Mouse (Mus musculus) hindbrain, postnatal 0 days (tissue): Measurements from ENCODE around the gene Cdh4. TPM values are rescaled to one million over a fixed set of nuclear protein-coding genes. Genes with fewer than 3 reads are reported as not detected.
A peak's percentile ranks its signal among the peaks of the same experiment; 100 is the strongest.

ENCODE experiments used
- ATAC-seq: fragments of 200-750 bp; cut with Nextera tagmentation; 2 replicates; pipeline ENCODE4 v1.8.0; 2017; ENCODE audit warnings: mild to moderate bottlenecking, moderate TSS enrichment, moderate library complexity
- DNase-seq: peaks from one replicate; pipeline ENCODE4 v3.0.0-alpha.2; 2015; ENCODE audit warnings: low spot score
- H3K27ac ChIP-seq: fragments of 300-500 bp; sonication (generic); 2 replicates; pipeline ENCODE4 v1.5.1; 2014; ENCODE audit warnings: mild to moderate bottlenecking
- H3K27me3 ChIP-seq: fragments of 300-500 bp; sonication (generic); 2 replicates; pipeline ENCODE4 v1.6.1; 2014; ENCODE audit warnings: low read length, mixed read lengths; ENCODE audit not compliant: insufficient read depth
- H3K36me3 ChIP-seq: fragments of 300-500 bp; sonication (generic); 2 replicates; pipeline ENCODE4 v1.6.1; 2014; ENCODE audit warnings: low read length, mixed read lengths; ENCODE audit not compliant: insufficient read depth
- H3K4me1 ChIP-seq: fragments of 300-500 bp; sonication (generic); 2 replicates; pipeline ENCODE4 v1.6.1; 2014; ENCODE audit warnings: antibody characterized with exemption, low read length, mixed read lengths; ENCODE audit not compliant: insufficient read depth
- H3K4me2 ChIP-seq: fragments of 300-500 bp; sonication (generic); 2 replicates; pipeline ENCODE4 v1.6.1; 2014; ENCODE audit warnings: low read depth, mild to moderate bottlenecking, low read length, moderate library complexity, mixed read lengths
- H3K4me3 ChIP-seq: fragments of 300-500 bp; sonication (generic); 2 replicates; pipeline ENCODE4 v1.5.1; 2014; ENCODE audit warnings: low read length
- H3K9ac ChIP-seq: fragments of 300-500 bp; sonication (generic); replicated peaks from 2 replicates; pipeline ENCODE4 v1.6.1; 2014; ENCODE audit warnings: mild to moderate bottlenecking, low read length, moderate library complexity, mixed read lengths
- H3K9me3 ChIP-seq: fragments of 300-500 bp; sonication (generic); 2 replicates; pipeline ENCODE4 v1.6.1; 2016; ENCODE audit warnings: low read length, mixed read lengths
- CTCF ChIP-seq: IDR thresholded peaks from 2 replicates; pipeline ENCODE4 v1.5.1; 2016; ENCODE audit warnings: antibody characterized with exemption, control low read depth, low read depth
- WGBS: fragments of 180-500 bp; shearing (Covaris S2); extraction: QIAGEN DNeasy Blood & Tissue Kit; methylation state at CpG from one replicate; pipeline ENCODE4 v1.1.7; 2014; 5-methylcytosine and 5-hydroxymethylcytosine counted together
- polyA plus RNA-seq: library from polyadenylated mRNA; unstranded; fragments of >200 nt; fragmentation: Nextera tagmentation; extraction: Ambion mirVana; gene quantifications from 2 replicates; pipeline ENCODE4 v1.2.1, GENCODE M21; 2015
- total RNA-seq: library from RNA; depleted of rRNA; stranded (reverse); fragments of >200 nt; gene quantifications from 2 replicates; pipeline ENCODE4 v1.2.3, GENCODE M21; 2014

The Cdh4 gene
- total and polyA plus RNA-seq, 2 experiments from 2014 or later = 42.1 to 66.8 TPM

DNA sequence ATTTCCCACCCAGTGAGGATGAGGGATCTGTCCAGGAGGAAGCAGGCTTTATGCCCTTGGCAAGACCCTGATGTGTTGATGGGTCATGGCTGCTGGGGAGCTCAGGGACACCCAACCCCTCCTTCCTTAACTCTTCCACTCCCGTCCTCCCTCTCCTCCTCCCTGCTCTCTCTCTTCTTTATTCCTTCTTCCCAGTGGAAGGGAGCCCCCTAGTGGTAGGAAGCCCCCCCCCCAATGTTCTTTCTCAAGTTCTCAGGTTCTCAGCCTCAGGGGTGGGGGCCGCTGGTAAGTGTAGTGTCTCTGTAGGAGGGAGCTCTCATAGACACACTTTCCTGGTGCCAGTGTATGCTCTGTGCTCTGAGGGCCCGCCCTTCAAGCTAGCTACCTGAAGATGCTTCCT lies 421.0 kb downstream of the Cdh4 start:
- DNase-seq (no peak), ATAC-seq (peak; percentile 36; the same call in 1 of the 2 replicates)
- Histone ChIP-seq H3K9ac (no peak overlapping the region), H3K27ac (no peak overlapping the region), H3K4me2 (no peak overlapping the region), H3K27me3 (no peaks in the 10 kb centered on the region), H3K9me3 (no peaks in the 10 kb centered on the region), H3K4me1 (no peaks in the 10 kb centered on the region), H3K4me3 (no peak overlapping the region), H3K36me3 (no peaks in the 10 kb centered on the region)
- TF ChIP-seq CTCF = peak; percentile 65
- WGBS = 80% methylated on average over 3 of the region's 3 CpGs

DNA sequence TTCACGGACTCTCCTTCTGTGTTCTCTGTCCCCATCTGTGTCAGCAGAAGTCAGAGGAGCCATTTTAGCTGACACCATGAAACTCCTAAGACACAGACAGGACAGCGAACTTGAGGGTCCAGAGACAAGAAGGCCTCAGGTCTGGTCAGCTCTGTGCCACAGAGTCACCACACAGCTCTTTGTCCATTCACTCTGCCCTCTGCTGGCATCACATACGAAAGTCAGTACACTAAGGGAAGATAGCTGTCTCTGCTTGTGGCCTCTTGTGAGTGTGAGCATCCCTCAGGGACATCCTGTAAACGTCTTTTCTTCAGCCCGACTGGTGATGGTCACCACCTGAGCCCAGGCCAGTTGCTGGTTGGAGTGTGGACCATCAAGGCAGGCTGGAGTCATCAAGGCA lies 422.9 kb downstream of the Cdh4 start:
- no peak overlapping the region for H3K4me3 ChIP-seq
- H3K27ac ChIP-seq = no peak overlapping the region
- ATAC-seq = no peak
- H3K4me2 ChIP-seq = no peak overlapping the region
- peaks cover 5% of the 10 kb centered on the region for H3K4me1 ChIP-seq
- H3K27me3 ChIP-seq = no peaks in the 10 kb centered on the region
- 80% methylated on average over 5 of the region's 5 CpGs for WGBS
- TF ChIP-seq CTCF = peak; percentile 66
- DNase-seq = peak; percentile 47
- no peaks in the 10 kb centered on the region for H3K9me3 ChIP-seq
- H3K9ac ChIP-seq = no peak overlapping the region
- no peaks in the 10 kb centered on the region for H3K36me3 ChIP-seq

DNA sequence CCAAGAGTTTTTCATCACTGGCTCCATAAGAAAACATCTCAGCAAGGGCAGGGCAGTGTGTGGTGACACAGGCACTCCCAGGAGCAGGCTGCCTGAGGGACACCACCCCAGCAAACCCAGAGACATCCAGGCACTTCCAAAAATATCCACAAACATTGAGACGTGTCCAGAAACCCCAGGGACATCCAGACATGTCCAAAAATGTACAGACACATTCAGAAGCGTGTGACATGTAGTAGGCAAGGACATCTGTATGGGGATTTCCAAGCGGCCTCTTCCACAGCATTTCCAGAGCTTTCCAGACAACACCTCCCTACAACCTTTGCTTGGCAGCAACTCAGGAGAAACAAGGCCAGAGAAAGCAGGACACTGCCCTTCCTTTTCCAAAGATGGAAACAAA lies 425.4 kb downstream of the Cdh4 start:
- ATAC-seq (no peak), DNase-seq (no peak)
- Histone ChIP-seq H3K4me1 (peaks cover 6% of the 10 kb centered on the region), H3K27me3 (no peaks in the 10 kb centered on the region), H3K27ac (no peak overlapping the region), H3K9me3 (no peaks in the 10 kb centered on the region), H3K4me3 (no peak overlapping the region), H3K36me3 (no peaks in the 10 kb centered on the region), H3K4me2 (no peak overlapping the region), H3K9ac (no peak overlapping the region)
- TF ChIP-seq CTCF = no peak
- 60% methylated on average over 3 of the region's 3 CpGs for WGBS

DNA sequence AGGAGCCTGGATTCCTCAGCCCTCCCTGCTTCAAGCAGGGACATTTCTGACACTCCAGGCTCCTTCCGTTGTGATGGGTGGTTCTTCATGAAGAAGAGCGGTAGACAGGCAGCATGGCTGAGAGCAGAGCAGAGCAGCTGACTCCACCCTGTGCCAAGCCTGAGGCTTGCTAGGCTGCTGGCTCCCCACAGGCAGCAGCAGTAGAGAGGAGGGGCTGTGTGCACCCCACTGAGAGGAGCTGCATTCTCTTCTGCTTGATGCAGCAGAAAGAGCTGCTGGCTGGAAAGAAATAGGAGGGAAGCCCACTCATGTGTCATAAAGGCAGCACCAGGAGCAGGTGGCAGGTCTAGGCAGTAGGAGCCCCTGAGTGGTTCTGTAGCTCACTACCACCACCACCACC lies 427.6 kb downstream of the Cdh4 start:
- H3K4me1 ChIP-seq = peaks cover 6% of the 10 kb centered on the region
- 11% methylated on average over 2 of the region's 2 CpGs for WGBS
- TF ChIP-seq CTCF = no peak
- peak; percentile 83 for DNase-seq
- H3K27ac ChIP-seq = no peak overlapping the region; the same call in 1 of the 2 replicates
- H3K9ac ChIP-seq = no peak overlapping the region
- ATAC-seq = peak; percentile 79
- H3K36me3 ChIP-seq = no peaks in the 10 kb centered on the region
- H3K4me3 ChIP-seq = no peak overlapping the region
- H3K9me3 ChIP-seq = no peaks in the 10 kb centered on the region
- no peak overlapping the region for H3K4me2 ChIP-seq
- H3K27me3 ChIP-seq = no peaks in the 10 kb centered on the region

DNA sequence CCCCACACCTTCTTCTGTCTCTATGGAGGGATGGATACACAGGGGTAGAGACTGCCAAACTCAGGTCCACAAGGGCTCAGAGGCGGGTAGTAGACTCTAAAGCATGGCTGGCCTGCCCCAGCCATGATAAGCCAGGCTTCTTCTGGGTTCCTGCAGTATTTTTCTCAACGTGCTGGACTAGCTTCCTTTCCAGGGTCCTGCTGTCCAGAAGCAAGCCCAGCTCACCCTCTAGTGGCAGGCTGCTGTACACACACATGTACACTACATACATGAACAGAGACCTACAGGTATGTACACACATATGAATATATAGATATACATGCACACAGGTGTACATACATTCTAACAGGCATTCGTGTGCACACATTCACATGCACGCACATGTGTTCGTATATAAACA lies 430.5 kb downstream of the Cdh4 start:
- DNase-seq = peak; percentile 84
- H3K27ac ChIP-seq = no peak overlapping the region
- ATAC-seq = peak; percentile 46
- H3K4me2 ChIP-seq = no peak overlapping the region
- no peak overlapping the region for H3K4me3 ChIP-seq
- peak; percentile 92 for TF ChIP-seq CTCF
- H3K4me1 ChIP-seq = peaks cover 6% of the 10 kb centered on the region
- no peaks in the 10 kb centered on the region for H3K9me3 ChIP-seq
- 63% methylated on average over 5 of the region's 5 CpGs for WGBS
- no peaks in the 10 kb centered on the region for H3K36me3 ChIP-seq
- no peak overlapping the region for H3K9ac ChIP-seq
- no peaks in the 10 kb centered on the region for H3K27me3 ChIP-seq

DNA sequence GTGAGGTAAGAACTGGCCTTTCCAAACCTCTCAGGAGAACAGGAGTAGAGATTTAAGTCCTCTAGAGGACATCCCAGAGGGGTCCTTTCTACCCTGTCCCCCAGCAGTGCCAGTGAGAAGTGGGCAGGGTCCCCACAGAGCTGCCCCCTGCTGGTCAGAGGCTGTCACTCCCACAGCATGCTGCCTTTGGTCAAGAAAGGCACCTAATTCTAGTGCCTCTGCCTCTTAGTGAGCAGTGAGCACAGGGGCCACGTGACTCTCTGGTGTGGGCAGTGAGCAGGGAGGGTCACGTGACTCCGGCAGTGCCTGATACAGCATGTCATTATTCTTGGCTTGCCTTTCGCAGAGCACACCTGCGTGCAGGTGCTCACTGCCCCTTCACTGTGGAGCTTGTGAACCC lies 431.1 kb downstream of the Cdh4 start:
- DNase-seq = peak; percentile 42
- H3K27me3 ChIP-seq = no peaks in the 10 kb centered on the region
- H3K9ac ChIP-seq = no peak overlapping the region

DNA sequence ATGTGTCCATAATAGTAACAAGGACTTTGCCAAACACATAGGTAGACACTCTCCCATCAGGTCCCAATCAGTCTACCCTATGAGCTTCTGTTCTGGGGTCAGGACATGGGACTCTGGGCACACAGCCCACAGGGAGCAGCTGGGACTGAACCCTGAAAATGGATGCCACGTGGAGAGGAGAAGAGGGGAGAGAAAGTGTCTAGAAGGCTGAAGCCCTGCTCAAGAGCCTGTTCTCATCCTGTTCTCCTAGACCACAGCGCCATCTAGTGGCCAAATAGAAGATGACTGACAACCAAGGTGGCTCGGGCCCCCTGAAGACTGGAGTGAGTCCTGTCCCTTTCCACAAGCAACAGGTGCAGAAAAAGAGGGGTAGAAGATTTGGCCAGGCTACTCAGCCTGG lies 432.9 kb downstream of the Cdh4 start:
- ATAC-seq = peak; percentile 63
- WGBS = 2% methylated on average over 3 of the region's 3 CpGs
- Histone ChIP-seq H3K4me3 (no peak overlapping the region), H3K9me3 (no peaks in the 10 kb centered on the region), H3K27ac (no peak overlapping the region), H3K4me1 (peaks cover under 1% of the 10 kb centered on the region; the same call in 1 of the 2 replicates), H3K27me3 (no peaks in the 10 kb centered on the region), H3K4me2 (no peak overlapping the region), H3K9ac (no peak overlapping the region), H3K36me3 (no peaks in the 10 kb centered on the region)
- TF ChIP-seq CTCF = peak; percentile 94
- DNase-seq = peak; percentile 89

More for the DNA sequence above, 431.1 kb downstream of the Cdh4 start:
- TF ChIP-seq CTCF = peak; percentile 73
- H3K27ac ChIP-seq = no peak overlapping the region
- no peak overlapping the region for H3K4me3 ChIP-seq
- H3K4me1 ChIP-seq = peaks cover 6% of the 10 kb centered on the region
- 34% methylated on average over 5 of the region's 5 CpGs for WGBS
- peak; percentile 6; the same call in 1 of the 2 replicates for ATAC-seq
- no peaks in the 10 kb centered on the region for H3K36me3 ChIP-seq
- no peak overlapping the region for H3K4me2 ChIP-seq
- no peaks in the 10 kb centered on the region for H3K9me3 ChIP-seq
